Mouse (Mus musculus) gastrocnemius, postnatal 10 days (tissue): ENCODE results near the gene Itga9. TPM values are rescaled to one million over a fixed set of nuclear protein-coding genes. Genes with fewer than 3 reads are reported as not detected.
A peak's percentile ranks its signal among the peaks of the same experiment; 100 is the strongest.
"Not testable (repeated sequence)": the region's sequence is repeated elsewhere in the genome, so short reads cannot be mapped to it uniquely, and the experiment has no call there.

ENCODE experiments used
- DNase-seq: peaks from one replicate; pipeline ENCODE4 v3.0.0; 2021; ENCODE audit warnings: mixed read lengths
- long read RNA-seq, 2 experiments: library from polyadenylated mRNA; stranded (forward); transcript quantifications; one replicate each; pipeline ENCODE4 v2.0.0; 2021
- total RNA-seq, 2 experiments: library from RNA; stranded (reverse); gene quantifications; 2 replicates each; pipeline ENCODE4 v1.2.3; 2021

The Itga9 gene
- 10 to 100 TPM; 27.0 to 31.1 TPM for total RNA-seq
- long read RNA-seq, experiment 1, full-length matches to known transcripts = 16 of 48 reads
- long read RNA-seq, experiment 1, partial matches to known transcripts = 17 of 48 reads
- long read RNA-seq, experiment 1, other reads (novel, unspliced or antisense) = 15 of 48 reads
- long read RNA-seq, experiment 2, full-length matches to known transcripts = 16 of 39 reads
- long read RNA-seq, experiment 2, partial matches to known transcripts = 21 of 39 reads
- long read RNA-seq, experiment 2, other reads (novel, unspliced or antisense) = 2 of 39 reads

- DNase-seq = peak; percentile 96
These were observed at the start of gene Itga9 for GRCm38 (mm10) chr9:118606148-118606816. Gene Itga9, plus strand, starts transcription at chr9:118606690.

DNA sequence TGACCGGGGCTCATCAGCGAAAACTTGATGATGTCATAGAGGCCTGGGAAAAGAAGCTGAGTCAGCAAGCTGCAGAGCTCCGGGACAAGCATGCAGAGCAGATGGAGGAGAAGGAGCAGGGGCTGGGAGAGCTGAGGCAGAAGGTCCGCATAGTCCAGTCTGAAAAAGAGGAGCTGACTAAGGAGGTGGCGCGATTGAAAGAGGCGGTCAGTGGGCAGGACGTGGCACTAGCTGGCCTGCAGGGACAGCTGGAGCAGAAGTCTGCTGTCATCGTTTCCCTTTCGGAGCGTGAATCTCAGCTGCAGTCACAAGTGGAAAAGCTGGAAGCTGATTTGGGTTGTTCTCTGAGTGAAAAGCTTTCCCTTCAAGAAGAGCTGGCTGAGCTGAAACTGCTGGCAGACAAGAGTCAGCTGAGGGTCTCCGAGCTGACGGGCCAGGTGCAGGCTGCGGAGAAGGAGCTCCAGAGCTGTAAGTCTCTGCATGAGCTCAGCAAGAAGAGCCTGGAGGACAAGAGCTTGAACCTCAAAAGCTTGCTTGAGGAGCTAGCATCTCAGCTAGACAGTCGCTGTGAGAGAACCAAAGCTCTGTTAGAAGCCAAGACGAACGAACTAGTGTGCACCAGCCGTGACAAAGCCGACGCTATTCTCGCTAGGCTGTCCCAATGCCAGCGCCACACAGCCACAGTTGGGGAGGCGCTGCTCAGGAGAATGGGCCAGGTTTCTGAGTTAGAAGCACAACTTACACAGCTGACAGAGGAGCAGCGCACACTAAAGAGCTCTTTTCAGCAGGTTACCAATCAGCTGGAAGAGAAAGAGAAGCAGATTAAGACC, 49.3 kb upstream of the Itga9 start:
- peak; percentile 30 for DNase-seq

GRCm38 (mm10) chr9:118563356-118563755, 43.1 kb upstream of the Itga9 start:
- no peak for DNase-seq

DNA sequence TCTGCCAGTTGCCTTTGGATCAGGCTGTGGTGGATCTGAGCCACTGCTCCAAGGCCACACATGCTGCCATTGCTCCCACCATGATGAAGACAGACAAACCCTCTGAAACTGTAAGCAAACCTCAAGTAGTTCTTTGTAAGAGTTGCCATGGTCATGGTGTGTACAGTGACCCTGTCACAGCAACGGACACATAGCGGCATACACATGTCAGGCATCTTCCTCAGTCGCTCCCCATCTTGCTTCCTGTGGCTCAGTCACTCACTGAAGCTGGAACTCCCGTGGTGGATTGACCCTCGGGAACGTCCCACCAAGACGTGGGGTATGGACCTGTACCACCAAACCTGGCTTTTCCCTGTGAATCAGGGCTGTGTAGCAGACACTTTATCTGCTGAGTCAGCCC, 42.6 kb upstream of the Itga9 start:
- DNase-seq = no peak

DNA sequence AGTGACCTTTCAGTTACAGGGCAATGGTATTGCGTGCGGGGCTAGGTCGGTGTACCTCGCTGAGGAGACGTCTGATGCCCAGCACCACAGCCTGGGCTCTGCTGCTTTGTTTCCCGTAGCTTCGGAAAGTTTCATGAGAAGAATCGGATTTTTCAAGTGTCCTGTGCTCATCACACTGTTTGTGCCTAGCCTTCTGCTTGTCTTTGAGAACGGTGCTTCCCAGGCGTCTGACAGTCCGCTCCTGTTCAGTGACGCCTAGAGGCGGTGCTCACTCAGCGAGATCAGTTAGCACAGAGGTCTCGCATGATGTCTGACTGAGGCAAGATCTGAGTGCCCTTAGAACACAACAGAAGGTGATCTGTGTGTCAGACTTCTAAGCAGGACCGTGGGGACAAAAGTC, 41.8 kb upstream of the Itga9 start:
- no peak for DNase-seq

DNA sequence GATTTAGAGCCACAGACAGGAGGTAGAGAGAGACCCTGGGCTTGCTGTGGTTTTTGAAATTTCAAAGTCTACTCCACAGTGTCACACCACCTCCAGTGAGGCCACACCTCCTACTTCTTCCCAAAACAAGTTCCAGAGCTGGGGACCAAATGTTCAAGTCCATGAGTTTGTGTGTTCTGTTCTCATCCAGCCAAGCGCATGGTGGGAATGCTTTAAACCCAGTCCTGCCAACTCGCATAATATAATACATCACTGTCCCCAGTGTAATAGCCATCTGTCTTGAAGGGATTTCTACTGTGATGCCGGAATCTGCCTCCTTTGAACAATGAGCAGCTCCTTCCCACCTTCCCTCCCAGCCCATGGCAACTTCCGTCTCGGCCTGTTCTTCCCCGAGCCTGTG, 37.2 kb upstream of the Itga9 start:
- no peak for DNase-seq

DNA sequence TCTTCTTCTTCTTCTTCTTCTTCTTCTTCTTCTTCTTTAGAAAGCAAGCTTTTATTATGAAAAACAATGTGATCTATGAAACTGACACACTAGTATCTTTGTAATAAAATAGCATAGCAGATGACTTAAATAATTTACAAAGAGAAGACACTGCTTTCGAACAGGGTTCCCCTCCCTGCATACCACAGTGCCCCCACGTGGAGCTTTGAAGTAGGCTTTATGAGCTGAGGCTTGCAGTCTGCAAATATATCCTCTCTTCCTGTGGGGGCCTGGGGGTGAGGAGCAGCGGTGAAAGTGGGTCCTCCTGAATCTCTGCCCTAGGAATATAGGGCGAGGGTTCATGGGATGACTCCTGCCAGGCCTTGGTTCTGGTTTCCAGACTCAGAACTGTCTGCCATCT, 35.6 kb upstream of the Itga9 start:
- no peak for DNase-seq

DNA sequence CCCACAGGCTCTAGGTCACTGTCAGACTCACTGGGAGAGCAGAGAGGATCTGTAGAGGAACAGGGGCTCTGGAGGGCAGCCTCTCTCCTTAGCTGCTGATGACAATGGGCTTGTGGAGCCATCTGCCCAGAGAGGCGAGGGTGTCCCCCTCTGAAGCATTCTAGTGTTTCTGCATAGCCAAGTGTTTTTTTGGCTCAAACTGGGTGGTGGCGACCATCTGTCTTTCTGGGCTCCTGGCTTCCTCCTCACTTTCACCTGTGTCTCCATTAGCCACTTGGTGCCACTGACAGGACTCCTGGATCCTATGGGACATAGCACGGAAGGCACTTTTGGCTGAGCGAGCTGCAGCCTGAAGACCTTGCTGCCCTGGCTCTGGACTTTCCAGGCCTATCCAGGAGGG, 34.8 kb upstream of the Itga9 start:
- DNase-seq = no peak

GRCm38 (mm10) chr9:118574911-118575310, 31.6 kb upstream of the Itga9 start:
- DNase-seq = no peak

GRCm38 (mm10) chr9:118580371-118580770, 26.1 kb upstream of the Itga9 start:
- DNase-seq = no peak

DNA sequence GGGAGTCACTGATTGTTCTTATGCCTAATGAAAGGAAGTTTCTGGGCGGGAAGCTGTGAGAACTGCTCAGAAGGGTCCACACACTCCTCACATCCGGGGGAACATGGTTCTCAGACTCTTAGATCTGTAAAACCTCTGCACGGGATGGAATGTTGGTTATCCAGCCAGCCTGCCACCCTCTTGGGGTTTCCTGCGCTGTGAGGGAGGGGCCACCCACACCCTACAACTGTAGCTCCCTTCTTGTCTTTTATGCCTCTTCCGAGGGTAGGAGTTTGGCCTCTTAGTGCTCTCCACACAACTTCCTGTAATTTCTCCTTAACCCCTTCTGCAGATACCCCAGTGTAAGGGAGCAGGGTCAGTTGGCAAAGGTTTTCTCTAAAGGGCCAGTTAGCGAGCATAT, 23.7 kb upstream of the Itga9 start:
- DNase-seq = no peak

DNA sequence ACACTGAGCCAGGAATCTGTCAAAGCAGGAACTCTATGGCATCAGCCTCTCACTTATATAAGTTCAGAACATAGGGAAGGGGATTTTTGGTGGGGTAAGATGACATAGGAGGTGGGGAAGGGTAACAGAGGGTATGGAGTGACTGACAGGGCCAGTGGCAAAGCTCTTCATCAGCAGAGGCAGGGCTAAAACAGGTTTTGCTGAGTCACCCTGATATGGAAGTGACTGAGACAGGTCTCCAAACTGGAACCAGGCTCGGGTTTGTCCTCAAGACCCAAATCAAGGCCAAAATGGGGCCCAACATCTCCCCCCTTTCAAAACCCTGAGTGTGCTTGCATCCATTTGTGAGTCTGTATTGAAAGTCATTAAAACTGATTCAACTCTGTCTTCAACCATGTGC, 21.7 kb upstream of the Itga9 start:
- DNase-seq = no peak

DNA sequence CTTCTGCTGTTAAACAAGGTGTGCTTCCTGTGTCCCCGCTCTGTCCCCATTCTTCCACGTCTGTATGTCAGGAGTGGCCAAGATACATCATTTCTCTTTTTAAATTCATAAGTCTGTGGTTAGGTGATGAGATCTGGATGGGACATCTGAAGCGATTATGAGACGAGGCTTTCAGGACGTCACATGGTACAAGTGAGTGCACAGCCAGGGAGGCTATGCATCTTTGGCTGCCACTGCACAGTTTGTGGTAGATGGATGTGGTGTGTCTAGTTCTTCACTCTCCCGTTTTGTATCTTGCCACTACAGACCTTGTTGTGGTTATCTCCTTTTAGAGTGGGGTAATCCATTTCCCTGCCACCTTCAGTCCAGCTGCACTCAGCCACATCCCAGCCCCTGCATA, 20.5 kb upstream of the Itga9 start:
- DNase-seq = no peak

- DNase-seq = no peak
These were observed 19.4 kb upstream of the Itga9 start for GRCm38 (mm10) chr9:118587115-118587514.

DNA sequence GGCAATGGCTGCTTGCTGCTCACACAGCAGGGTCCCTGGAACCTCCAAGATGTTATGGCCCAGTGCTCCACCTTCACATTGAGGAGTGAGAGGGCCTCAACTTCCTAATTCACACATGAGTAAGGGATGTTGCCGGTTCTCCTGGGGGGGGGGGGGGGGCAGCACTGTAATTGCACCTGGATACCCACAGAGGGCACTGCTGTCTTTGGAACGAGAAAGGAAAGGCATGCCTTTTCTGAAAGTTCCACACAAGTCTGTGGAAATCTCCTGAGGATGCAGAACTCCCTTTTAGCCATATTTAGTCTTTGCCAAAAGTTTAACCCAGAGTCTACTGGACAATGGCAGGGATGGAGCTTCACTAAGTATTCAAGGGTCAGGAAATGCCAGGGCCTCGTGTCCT, 17.2 kb upstream of the Itga9 start:
- no peak for DNase-seq

DNA sequence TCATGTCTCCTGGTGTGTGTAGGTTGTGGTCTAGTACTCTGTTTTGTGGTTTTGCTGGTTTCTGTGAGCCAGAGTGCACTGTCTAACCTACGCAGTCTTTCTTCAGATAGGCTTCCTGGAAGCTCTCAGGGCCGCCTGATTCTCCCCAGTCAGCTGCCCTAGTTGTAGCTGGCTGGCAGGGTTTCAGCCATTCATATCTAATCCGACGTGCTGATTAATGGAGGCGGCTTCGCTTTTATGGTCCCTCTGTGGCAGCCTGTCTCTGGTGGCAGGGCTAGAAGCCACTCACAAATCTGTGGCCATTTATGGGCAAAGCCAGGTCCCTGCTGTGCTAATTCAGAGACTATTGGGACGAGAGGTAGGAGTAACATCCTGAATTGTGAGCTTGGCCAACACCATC, 16.3 kb upstream of the Itga9 start:
- DNase-seq = no peak

- no peak for DNase-seq
These were observed 14.9 kb upstream of the Itga9 start for GRCm38 (mm10) chr9:118591633-118592032.

DNA sequence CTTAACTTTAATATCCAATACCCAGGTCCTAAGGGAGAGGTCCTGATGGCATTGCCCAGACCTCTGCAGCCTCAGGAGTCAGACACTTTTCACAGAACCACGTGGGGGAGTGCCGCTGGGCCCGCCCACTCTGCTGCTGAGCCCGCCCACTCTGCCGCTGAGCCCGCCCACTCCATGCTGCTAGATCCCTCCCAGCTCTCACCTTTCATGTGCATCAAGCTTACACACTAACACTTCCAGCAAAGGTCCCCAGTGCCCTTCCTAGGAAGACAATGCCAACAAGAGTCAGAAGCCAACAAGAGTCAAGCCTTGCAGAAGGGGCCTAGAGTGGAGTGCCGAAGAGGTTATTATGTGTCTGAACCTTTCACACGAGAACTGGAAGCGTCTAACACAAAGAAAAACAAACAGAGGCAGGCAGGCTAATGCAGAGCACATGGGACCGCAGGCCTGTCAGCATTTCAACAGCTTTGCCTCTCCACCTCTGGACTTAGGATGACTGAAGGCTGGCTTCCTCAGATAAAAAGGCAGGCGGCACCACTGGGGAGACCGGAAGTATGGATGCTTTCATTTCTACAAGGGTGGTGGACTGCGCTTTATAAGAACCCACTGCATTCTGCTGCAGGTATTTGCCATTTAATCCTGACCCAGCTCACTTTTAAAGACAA, 13.8 kb upstream of the Itga9 start:
- peak; percentile 29 for DNase-seq

GRCm38 (mm10) chr9:118593443-118593842, 13.0 kb upstream of the Itga9 start:
- no peak for DNase-seq

DNA sequence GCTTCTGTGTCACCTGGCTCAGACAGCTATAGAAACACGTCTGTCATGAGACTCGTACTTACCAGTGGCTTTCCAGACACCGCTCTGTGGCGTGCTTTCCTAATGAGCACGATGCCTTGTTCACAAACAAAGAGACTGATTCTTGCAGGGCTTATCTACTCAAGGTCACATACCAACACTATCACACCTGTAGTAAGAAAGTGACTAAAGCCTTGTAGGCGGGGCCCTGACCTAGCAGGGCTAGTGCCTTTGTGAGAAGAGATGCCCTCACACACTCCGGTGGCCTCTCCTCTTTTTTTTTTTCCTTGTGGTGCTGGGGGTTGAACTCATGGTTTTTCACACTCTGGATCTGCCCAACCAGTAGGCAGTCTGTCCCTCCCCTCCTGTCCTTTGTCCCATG, 9.7 kb upstream of the Itga9 start:
- no peak for DNase-seq

DNA sequence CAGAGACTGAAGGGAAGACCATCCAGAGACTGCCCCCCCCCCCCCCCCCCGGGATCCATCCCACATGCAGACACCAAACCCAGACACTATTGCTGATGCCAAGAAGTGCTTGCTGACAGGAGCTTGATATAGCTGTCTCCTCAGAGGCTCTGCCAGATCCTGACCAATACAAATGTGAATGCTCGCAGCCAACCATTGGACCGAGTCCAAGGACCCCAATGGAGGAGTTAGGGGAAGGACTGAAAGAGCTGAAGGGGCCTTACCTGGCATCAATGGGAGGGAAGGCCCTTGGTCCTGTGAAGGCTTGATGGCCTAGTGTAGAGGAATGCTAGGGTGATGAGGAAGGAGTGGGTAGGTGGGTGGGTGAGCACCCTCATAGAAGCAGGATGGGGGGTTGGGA, 6.1 kb upstream of the Itga9 start:
- not testable (repeated sequence) for DNase-seq

DNA sequence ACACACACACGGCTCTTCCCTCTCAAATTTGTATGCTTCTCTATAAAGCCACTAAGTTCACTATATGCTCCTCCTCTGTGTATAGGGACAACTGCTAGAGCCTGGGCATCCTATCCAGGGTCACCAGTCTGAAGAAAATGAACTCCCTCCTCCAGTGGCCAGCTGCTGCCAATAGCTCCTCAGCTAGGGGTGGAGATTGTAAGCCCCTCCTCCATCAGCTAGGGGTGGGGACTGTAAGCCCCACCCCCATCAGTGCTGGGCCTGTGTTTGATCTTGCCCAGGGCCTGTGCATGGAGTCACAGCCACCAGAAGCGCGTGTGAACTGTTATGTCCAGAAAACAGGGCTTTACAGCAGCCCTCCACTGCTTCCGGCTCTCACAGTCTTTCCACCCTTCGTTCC, 3.9 kb upstream of the Itga9 start:
- DNase-seq = no peak
